Mouse (Mus musculus): ENCODE results near the gene Krt36.

The Krt36 gene

DNA sequence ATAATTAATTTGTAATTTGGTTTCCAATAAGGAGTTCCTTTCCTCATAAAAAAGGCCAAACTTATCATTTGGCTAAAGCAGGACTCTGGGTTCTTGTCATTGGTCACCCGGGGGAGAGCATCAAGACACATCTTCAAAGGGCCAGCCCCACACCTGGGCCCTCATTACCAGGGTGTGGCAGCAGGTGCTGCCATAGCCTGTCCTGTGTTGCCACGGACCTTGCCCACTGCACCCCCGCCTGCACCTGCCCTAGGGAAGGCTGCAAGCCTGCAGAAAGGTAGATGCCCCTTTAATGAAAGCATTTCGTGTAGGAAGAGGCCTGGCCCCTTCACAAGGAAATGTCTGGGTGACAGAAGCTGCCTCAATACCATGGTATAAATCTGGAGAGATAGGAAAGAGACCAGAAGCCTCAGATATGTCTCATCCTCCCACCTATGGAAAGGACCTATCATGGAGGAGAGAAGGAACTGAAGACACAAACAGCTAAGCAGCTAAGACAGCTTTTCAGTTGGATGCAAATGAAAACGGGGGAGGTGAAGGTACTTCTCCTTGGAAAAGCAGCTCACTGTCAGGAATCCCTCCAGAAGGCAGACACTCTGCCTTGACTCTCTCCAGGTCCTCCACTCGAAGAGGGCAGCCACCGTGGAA lies 16.9 kb downstream of the Krt36 start:
- DNase-seq (ENCODE audit: extremely low read depth, low read depth, low spot score), result no peak

DNA sequence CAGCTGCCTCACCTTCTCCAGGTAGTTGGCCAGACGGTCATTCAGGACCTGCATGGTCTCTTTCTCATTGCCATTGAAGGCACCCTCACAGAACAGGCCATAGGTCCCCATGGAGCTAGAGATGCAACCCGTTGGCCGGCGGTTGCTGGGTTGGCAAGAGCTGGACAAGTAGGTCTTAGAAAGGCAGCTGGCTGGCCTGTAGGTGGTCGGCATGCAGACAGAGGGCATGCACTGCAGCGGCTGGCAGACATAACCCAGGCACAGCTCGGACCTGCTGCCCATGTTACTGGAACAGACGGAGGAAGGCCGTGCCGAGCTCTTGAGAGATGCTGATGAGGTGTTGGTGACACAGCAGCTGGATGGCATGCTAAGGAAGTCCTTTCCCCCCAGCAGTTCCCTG lies 17.6 kb downstream of the Krt36 start, which contains the start of gene Krt32:
Gene Krt32 (minus strand): TSS at position 366 of the 400 bp plus-strand sequence.
- no peak for DNase-seq (ENCODE audit: extremely low read depth, low read depth, low spot score)

DNA sequence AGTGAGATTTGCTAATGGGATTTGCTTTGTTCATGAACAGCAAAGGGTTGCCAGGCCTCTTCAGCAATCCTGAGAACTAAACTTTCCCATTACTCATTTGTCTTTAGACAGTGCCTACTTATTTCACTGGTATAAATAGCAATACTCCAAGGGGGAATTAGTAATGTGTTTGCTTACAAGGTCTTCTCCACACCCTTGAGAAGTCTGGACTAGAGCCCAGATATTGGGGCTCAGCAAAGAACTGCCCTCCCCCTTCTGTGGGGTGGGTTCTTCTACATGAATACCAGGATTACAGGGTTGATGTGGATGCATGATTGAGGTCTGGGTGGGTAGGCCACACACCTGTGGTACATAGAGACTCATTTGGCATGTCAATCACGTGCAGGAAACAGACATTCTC lies 31.6 kb downstream of the Krt36 start:
- DNase-seq (ENCODE audit: extremely low read depth, low read depth, low spot score), result no peak

DNA sequence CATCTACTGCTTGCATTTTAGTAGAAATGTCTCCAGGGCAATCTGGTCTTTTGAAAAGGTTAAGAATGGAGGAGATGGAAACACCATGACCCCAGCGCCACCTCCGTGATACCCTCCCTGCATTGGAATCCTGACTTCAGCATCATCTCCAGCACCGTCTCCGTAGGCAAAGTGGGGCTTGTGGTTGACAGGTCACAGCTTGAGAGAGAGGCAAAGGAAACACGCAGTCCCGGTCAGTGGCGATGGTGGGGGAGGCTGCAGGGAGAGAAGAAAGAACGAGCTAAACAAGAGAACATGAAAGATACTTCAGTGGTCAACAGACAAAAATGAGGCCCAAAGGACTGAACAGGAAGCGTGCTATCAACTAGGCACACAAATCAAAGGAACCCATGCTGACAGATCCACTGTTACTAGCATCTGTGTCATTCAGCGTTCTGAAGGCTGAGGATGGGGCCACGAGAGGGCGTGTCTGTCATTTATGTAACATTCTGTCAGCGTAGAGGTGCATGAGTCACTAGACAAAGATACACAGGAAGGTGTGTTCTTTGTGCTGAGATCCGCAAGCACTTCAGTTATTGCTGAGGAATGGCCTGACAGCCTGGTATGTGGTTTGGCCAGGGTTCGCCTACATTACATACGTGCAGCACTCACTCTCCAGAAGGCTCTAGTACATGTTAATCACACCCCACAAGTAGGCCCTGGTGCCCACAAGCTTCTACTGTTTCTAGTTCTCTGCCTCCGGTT lies 38.0 kb downstream of the Krt36 start:
- DNase-seq (ENCODE audit: extremely low read depth, low read depth, low spot score), result peak; percentile 25

DNA sequence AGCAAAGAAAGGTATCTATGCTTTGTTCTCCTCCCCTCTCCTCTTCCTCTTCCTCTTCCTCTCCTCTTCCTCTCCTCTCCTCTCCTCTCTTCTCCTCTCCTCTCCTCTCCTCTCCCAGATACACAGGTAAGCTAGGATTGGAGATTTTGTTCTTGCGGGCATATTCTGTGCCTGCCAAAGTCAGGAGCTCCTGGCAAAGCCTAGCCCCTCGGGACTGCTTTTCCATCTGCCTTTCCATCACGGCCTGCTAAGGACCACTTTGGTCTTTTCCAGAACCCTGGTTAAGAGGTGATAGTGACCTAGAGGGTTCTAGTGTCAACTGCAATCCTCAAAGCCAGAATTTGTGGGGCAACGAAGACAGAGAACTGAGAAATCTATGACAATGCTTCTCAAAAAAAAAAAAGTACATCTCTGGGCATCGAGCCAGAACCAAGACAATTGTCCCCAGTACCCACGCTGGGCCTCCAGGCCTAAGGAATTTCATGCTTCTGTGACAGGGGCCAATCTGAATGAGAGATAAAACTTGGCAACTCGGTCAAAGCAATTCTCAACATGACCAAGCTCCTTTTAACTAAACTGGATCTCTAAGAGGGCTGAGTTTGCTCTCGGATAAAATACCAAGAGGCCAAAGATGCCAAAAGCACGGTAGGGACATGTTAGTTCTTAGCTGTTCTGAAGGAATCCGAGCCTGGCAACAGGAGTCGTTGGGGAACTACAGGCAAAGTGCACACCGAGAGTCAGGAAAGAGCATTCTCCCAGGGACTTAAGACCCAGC lies 39.0 kb downstream of the Krt36 start:
- peak; percentile 91 for DNase-seq (ENCODE audit: extremely low read depth, low read depth, low spot score)

DNA sequence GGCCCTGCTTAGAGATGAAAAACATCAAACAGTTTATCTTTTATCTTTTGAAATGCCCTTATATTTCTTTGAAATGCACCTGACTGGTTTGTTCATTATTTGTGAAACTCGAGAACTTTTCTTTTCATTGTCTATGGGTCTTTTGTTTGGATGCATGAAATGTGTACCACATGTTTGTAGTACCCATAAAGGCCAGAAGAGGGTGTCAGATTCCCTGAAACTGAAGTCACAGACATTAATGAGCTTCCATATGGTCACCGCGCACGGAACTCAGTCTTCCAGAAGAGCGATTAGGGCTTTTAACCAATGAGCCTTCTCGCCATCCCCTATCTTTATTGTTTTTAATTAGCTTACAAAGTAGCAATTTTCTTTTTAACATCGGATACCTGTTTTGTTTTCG lies 46.6 kb downstream of the Krt36 start:
- no peak for DNase-seq (ENCODE audit: extremely low read depth, low read depth, low spot score)

DNA sequence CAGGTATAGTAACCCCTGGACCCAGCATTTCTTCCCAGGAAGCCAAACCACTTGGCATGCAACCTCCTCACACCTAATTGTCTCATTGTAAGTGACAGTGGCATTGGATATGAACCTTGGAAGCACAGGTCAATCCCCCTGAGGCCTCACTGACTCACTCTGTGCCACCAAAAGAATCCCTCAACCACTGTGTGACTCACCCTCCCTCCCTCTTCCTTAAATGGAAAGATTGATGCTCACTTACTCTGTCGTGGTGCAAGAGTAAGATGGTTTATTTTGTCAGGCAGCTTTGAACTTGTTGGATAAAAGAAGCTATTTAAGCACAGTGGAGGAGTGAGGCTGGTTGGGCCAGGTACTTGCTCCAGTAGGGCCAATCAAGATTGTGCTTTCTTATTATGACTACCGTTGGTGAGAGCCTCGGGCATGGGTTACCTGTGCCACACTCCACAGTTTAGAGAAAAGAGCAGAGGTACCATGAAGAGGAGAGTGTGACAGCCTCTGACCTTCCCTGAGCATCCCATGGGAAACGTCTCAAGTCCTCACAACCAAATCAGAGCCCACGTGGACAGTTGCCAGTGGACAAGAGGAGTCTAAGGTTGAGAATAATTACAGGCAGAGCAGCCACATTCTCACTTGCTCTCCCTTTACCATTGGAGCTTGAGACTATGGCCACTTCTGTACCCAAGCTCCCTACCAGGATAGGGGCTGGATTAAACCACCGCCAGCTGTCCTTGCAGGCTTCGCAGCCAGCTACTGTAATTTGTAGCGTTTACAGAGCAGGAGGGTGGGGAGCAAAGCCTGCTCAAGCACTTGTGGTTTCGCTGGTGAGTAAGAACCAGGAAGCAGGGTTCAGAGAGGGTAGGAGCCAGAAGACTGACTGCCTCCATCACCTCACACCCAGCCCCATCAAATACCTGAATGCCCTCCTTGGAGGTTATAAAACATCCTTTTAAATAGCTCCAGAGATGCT lies 49.5 kb downstream of the Krt36 start:
- DNase-seq (ENCODE audit: extremely low read depth, low read depth, low spot score), result peak; percentile 64

All from fat pad, adult 2 months (tissue).